Mouse (Mus musculus) heart, embryonic 12.5 days (tissue): ENCODE results near the gene Creb3l2. TPM values are rescaled to one million over a fixed set of nuclear protein-coding genes. Genes with fewer than 3 reads are reported as not detected.

Source experiments
- ATAC-seq: fragments of 200-750 bp; cut with Nextera tagmentation; 2 replicates; pipeline ENCODE4 v1.8.0; 2017; ENCODE audit warnings: moderate TSS enrichment, moderate library complexity; ENCODE audit not compliant: insufficient number of reproducible peaks, low FRiP score
- H3K27ac ChIP-seq: fragments of 300-500 bp; sonication (generic); 2 replicates; pipeline ENCODE4 v1.5.1; 2016; ENCODE audit warnings: mild to moderate bottlenecking, moderate library complexity; ENCODE audit not compliant: poor library complexity, severe bottlenecking
- H3K27me3 ChIP-seq: fragments of 300-500 bp; sonication (generic); replicated peaks from 2 replicates; pipeline ENCODE4 v1.6.1; 2016; ENCODE audit warnings: mild to moderate bottlenecking, moderate library complexity
- H3K36me3 ChIP-seq: fragments of 300-500 bp; sonication (generic); 2 replicates; pipeline ENCODE4 v1.6.1; 2016; ENCODE audit warnings: mild to moderate bottlenecking, moderate library complexity
- H3K4me1 ChIP-seq: fragments of 300-500 bp; sonication (generic); replicated peaks from 2 replicates; pipeline ENCODE4 v1.6.1; 2016; ENCODE audit warnings: mild to moderate bottlenecking
- H3K4me2 ChIP-seq: fragments of 300-500 bp; sonication (generic); 2 replicates; pipeline ENCODE4 v1.6.1; 2016; ENCODE audit warnings: mild to moderate bottlenecking, moderate library complexity
- H3K4me3 ChIP-seq: fragments of 300-500 bp; sonication (generic); 2 replicates; pipeline ENCODE4 v1.5.1; 2016; ENCODE audit warnings: mild to moderate bottlenecking
- H3K9ac ChIP-seq: fragments of 300-500 bp; sonication (generic); 2 replicates; pipeline ENCODE4 v1.6.1; 2016; ENCODE audit warnings: mild to moderate bottlenecking, moderate library complexity
- H3K9me3 ChIP-seq: fragments of 300-500 bp; sonication (generic); replicated peaks from 2 replicates; pipeline ENCODE4 v1.6.1; 2016; ENCODE audit warnings: mild to moderate bottlenecking, moderate library complexity
- WGBS: fragments of 180-500 bp; shearing (Covaris S2); methylation state at CpG from one replicate; pipeline ENCODE4 v1.1.7; 2016; 5-methylcytosine and 5-hydroxymethylcytosine counted together
- polyA plus RNA-seq: library from polyadenylated mRNA; unstranded; fragments of >200 nt; fragmentation: Nextera tagmentation; extraction: Ambion mirVana; gene quantifications from 2 replicates; pipeline ENCODE4 v1.2.1, GENCODE M21; 2016

The Creb3l2 gene
- polyA plus RNA-seq, 1 experiment from 2014 or later = 49.4 TPM

GRCm38 (mm10) chr6:37425833-37426232 is 16.1 kb downstream of the Creb3l2 start:
- H3K9ac ChIP-seq = no peak overlapping the region
- no peak overlapping the region for H3K4me2 ChIP-seq
- no peak overlapping the region for H3K4me3 ChIP-seq
- WGBS = 58% methylated on average over 3 of the region's 3 CpGs
- no peaks in the 10 kb centered on the region for H3K9me3 ChIP-seq
- peaks cover 20% of the 10 kb centered on the region for H3K36me3 ChIP-seq
- ATAC-seq = no peak
- no peaks in the 10 kb centered on the region for H3K27me3 ChIP-seq
- peaks cover 98% of the 10 kb centered on the region for H3K4me1 ChIP-seq
- H3K27ac ChIP-seq = peak overlapping the region; percentile 20; the same call in 1 of the 2 replicates

- H3K36me3 ChIP-seq = peaks cover 20% of the 10 kb centered on the region
- peak overlapping the region; percentile 91 for H3K27ac ChIP-seq
- no peak overlapping the region for H3K4me2 ChIP-seq
- no peak overlapping the region for H3K4me3 ChIP-seq
- no peaks in the 10 kb centered on the region for H3K9me3 ChIP-seq
- H3K9ac ChIP-seq = no peak overlapping the region
- H3K4me1 ChIP-seq = peaks cover 96% of the 10 kb centered on the region
- 72% methylated on average over 3 of the region's 3 CpGs for WGBS
- no peaks in the 10 kb centered on the region for H3K27me3 ChIP-seq
- no peak for ATAC-seq
Measured at GRCm38 (mm10) chr6:37425075-37425474, 16.9 kb downstream of the Creb3l2 start.

GRCm38 (mm10) chr6:37424374-37424773 is 17.6 kb downstream of the Creb3l2 start:
- peaks cover 96% of the 10 kb centered on the region for H3K4me1 ChIP-seq
- H3K27me3 ChIP-seq = no peaks in the 10 kb centered on the region
- 33% methylated on average over 7 of the region's 7 CpGs for WGBS
- 0 out of 2 replicates have a peak overlapping the region, but pooled peaks have one; percentile 13 for H3K9ac ChIP-seq
- H3K4me2 ChIP-seq = peak overlapping the region; percentile 25
- H3K9me3 ChIP-seq = no peaks in the 10 kb centered on the region
- peak; percentile 41; the same call in 1 of the 2 replicates for ATAC-seq
- peak overlapping the region; percentile 91 for H3K27ac ChIP-seq
- peaks cover 20% of the 10 kb centered on the region for H3K36me3 ChIP-seq
- H3K4me3 ChIP-seq = no peak overlapping the region

- H3K4me1 ChIP-seq = peaks cover 96% of the 10 kb centered on the region
- peaks cover 20% of the 10 kb centered on the region for H3K36me3 ChIP-seq
- H3K9me3 ChIP-seq = no peaks in the 10 kb centered on the region
- H3K27me3 ChIP-seq = no peaks in the 10 kb centered on the region
- no peak for ATAC-seq
- no peak overlapping the region for H3K4me3 ChIP-seq
- H3K4me2 ChIP-seq = peak overlapping the region; percentile 12; the same call in 1 of the 2 replicates
- H3K9ac ChIP-seq = peak overlapping the region; percentile 47; the same call in 1 of the 2 replicates
- WGBS = 47% methylated on average over 1 of the region's 1 CpGs
- H3K27ac ChIP-seq = peak overlapping the region; percentile 91
Measured at GRCm38 (mm10) chr6:37423386-37423785, 18.6 kb downstream of the Creb3l2 start.

GRCm38 (mm10) chr6:37421124-37421523 is 20.8 kb downstream of the Creb3l2 start:
- peaks cover 16% of the 10 kb centered on the region for H3K36me3 ChIP-seq
- H3K9me3 ChIP-seq = no peaks in the 10 kb centered on the region
- no peak for ATAC-seq
- 56% methylated on average over 6 of the region's 6 CpGs for WGBS
- H3K27ac ChIP-seq = peak overlapping the region; percentile 56; the same call in 1 of the 2 replicates
- H3K9ac ChIP-seq = no peak overlapping the region
- no peak overlapping the region for H3K4me2 ChIP-seq
- peaks cover 88% of the 10 kb centered on the region for H3K4me1 ChIP-seq
- H3K4me3 ChIP-seq = no peak overlapping the region
- H3K27me3 ChIP-seq = no peaks in the 10 kb centered on the region

- ATAC-seq = no peak
- H3K27me3 ChIP-seq = no peaks in the 10 kb centered on the region
- peak overlapping the region; percentile 54; the same call in 1 of the 2 replicates for H3K9ac ChIP-seq
- peaks cover 87% of the 10 kb centered on the region for H3K4me1 ChIP-seq
- H3K4me2 ChIP-seq = peak overlapping the region; percentile 40; the same call in 1 of the 2 replicates
- H3K9me3 ChIP-seq = no peaks in the 10 kb centered on the region
- H3K4me3 ChIP-seq = no peak overlapping the region
- H3K27ac ChIP-seq = peak overlapping the region; percentile 76
- peaks cover 13% of the 10 kb centered on the region for H3K36me3 ChIP-seq
- WGBS = 63% methylated on average over 17 of the region's 17 CpGs
Measured at GRCm38 (mm10) chr6:37419445-37419941, 22.5 kb downstream of the Creb3l2 start.

- no peak overlapping the region for H3K4me3 ChIP-seq
- H3K36me3 ChIP-seq = peaks cover 15% of the 10 kb centered on the region
- WGBS = 31% methylated on average over 6 of the region's 6 CpGs
- H3K4me1 ChIP-seq = peaks cover 87% of the 10 kb centered on the region
- ATAC-seq = no peak
- no peaks in the 10 kb centered on the region for H3K9me3 ChIP-seq
- peak overlapping the region; percentile 40 for H3K4me2 ChIP-seq
- peak overlapping the region; percentile 76 for H3K27ac ChIP-seq
- H3K9ac ChIP-seq = peak overlapping the region; percentile 54; the same call in 1 of the 2 replicates
- no peaks in the 10 kb centered on the region for H3K27me3 ChIP-seq
Measured at GRCm38 (mm10) chr6:37418931-37419330, 23.0 kb downstream of the Creb3l2 start.

- Histone ChIP-seq H3K4me2 (no peak overlapping the region), H3K36me3 (peaks cover 19% of the 10 kb centered on the region), H3K4me3 (no peak overlapping the region), H3K4me1 (peaks cover 85% of the 10 kb centered on the region), H3K27me3 (no peaks in the 10 kb centered on the region), H3K27ac (peak overlapping the region; percentile 77), H3K9ac (peak overlapping the region; percentile 49; the same call in 1 of the 2 replicates), H3K9me3 (no peaks in the 10 kb centered on the region)
- WGBS = 63% methylated on average over 4 of the region's 4 CpGs
- ATAC-seq = no peak
Measured at GRCm38 (mm10) chr6:37416743-37417142, 25.2 kb downstream of the Creb3l2 start.

GRCm38 (mm10) chr6:37415505-37415904 is 26.4 kb downstream of the Creb3l2 start:
- H3K27ac ChIP-seq = peak overlapping the region; percentile 98
- 32% methylated on average over 6 of the region's 6 CpGs for WGBS
- no peak overlapping the region for H3K4me3 ChIP-seq
- no peaks in the 10 kb centered on the region for H3K27me3 ChIP-seq
- peak overlapping the region; percentile 45; the same call in 1 of the 2 replicates for H3K9ac ChIP-seq
- H3K9me3 ChIP-seq = no peaks in the 10 kb centered on the region
- peaks cover 86% of the 10 kb centered on the region for H3K4me1 ChIP-seq
- peaks cover 20% of the 10 kb centered on the region for H3K36me3 ChIP-seq
- no peak for ATAC-seq
- peak overlapping the region; percentile 41 for H3K4me2 ChIP-seq

- peak overlapping the region; percentile 98 for H3K27ac ChIP-seq
- no peaks in the 10 kb centered on the region for H3K9me3 ChIP-seq
- H3K4me2 ChIP-seq = peak overlapping the region; percentile 41
- peaks cover 86% of the 10 kb centered on the region for H3K4me1 ChIP-seq
- peak; percentile 88 for ATAC-seq
- peak overlapping the region; percentile 45 for H3K9ac ChIP-seq
- no peak overlapping the region for H3K4me3 ChIP-seq
- H3K27me3 ChIP-seq = no peaks in the 10 kb centered on the region
- 29% methylated on average over 7 of the region's 7 CpGs for WGBS
- peaks cover 20% of the 10 kb centered on the region for H3K36me3 ChIP-seq
Measured at GRCm38 (mm10) chr6:37415034-37415433, 26.9 kb downstream of the Creb3l2 start.

- Histone ChIP-seq H3K9me3 (no peaks in the 10 kb centered on the region), H3K4me3 (no peak overlapping the region), H3K4me1 (peaks cover 86% of the 10 kb centered on the region), H3K36me3 (peaks cover 20% of the 10 kb centered on the region), H3K27me3 (no peaks in the 10 kb centered on the region), H3K9ac (peak overlapping the region; percentile 45), H3K4me2 (peak overlapping the region; percentile 41; the same call in 1 of the 2 replicates), H3K27ac (peak overlapping the region; percentile 98)
- ATAC-seq = no peak
- 75% methylated on average over 10 of the region's 10 CpGs for WGBS
Measured at GRCm38 (mm10) chr6:37414576-37414975, 27.4 kb downstream of the Creb3l2 start.
